Mouse (Mus musculus) small intestine, adult 2 months (tissue): ENCODE measurements around the gene Snx29.

Experiments
- CTCF ChIP-seq: fragments of 200-500 bp; IDR thresholded peaks from 2 replicates; pipeline ENCODE4 v1.5.1; 2012; ENCODE audit warnings: low read depth, mild to moderate bottlenecking, control low read depth, inconsistent platforms, low read length, moderate library complexity, mixed read lengths; ENCODE audit not compliant: insufficient replicate concordance, insufficient read length; ENCODE audit errors: extremely low read depth
- POLR2A ChIP-seq: fragments of 200-500 bp; IDR thresholded peaks from 2 replicates; pipeline ENCODE4 v1.6.1; 2012; ENCODE audit warnings: low read depth, mild to moderate bottlenecking, control low read depth, inconsistent platforms, low read length, moderate library complexity

GRCm38 (mm10) chr16:11583941-11584639, 261.4 kb downstream of the Snx29 start:
- TF ChIP-seq CTCF (no peak), POLR2A (no peak)
